Mouse (Mus musculus): ENCODE data around the gene Shisal2a.

DNA sequence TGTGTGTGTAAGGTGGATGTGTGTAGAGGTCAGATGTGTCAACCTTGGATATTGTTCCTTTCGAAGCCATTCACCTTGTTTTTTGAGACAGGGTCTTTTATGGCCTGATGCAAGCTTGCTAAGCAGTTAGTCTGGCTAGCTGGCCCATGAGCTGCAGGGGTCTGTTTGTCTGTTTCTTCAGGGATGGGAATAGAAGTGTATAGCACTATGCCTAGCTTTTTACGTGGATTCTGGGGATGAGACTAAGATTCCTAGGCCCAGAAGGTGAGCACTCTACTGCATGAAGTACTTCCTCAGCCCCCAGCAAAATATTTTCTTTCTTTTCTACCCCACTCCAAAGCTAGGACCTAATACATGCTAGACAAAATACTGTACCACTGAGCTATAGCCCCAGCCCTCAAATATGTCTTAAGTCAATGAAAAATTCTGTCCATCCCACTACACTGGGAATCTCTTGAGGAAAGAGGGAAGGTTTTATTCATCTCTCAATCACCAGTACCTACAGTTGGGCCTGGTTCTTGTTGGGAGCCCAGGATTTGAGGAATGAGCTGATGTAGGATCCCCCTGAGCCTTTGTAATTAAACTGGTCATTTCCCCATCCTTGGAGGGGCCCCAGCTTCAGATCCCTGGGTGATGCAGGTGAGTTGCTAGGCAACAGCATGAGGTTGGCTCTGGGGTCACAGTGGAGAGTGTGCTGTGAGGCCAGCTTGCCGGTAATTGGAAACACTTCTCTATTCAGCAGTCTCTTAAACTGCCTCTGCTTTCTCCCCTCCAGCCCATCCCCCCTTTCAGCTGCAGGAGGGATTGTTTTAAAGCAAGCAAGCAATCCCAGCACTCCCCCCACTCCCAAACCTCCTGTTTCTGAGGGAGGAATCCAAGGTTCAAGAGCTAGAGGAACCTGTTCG, 47.8 kb upstream of the Shisal2a start:
- TF ChIP-seq POLR2A (IDR thresholded peaks at IDR 0.05; ENCODE audit: insufficient read depth, low read depth, low read length) = no peak
- no peak for TF ChIP-seq CTCF (IDR thresholded peaks at IDR 0.05; ENCODE audit: insufficient read depth, low read depth, low read length)
